Mouse (Mus musculus): ENCODE data around the gene Gm3045. TPM values are rescaled to one million over a fixed set of nuclear protein-coding genes. Genes with fewer than 3 reads are reported as not detected.

The Gm3045 gene
- total and polyA plus RNA-seq, 3 experiments, result 0.05 TPM; not detected in 2

- ATAC-seq (ENCODE audit: extremely low read depth, insufficient number of reproducible peaks, low FRiP score, poor library complexity, severe bottlenecking), result no peak
- H3K9me3 ChIP-seq (replicated peaks), result peaks cover 93% of the 10 kb centered on the region
Measured at GRCm38 (mm10) chr13:56434311-56434751, 7.9 kb downstream of the Gm3045 start.

GRCm38 (mm10) chr13:56435615-56436287, 9.4 kb downstream of the Gm3045 start:
- TF ChIP-seq TAL1 (conservative IDR thresholded peaks at IDR 0.05; ENCODE audit: low read depth, low read length), result no peak
- TF ChIP-seq GATA1 (IDR thresholded peaks at IDR 0.05; ENCODE audit: borderline replicate concordance, low read length), result no peak
- no peak for TF ChIP-seq GATA2 (IDR thresholded peaks at IDR 0.05; ENCODE audit: borderline replicate concordance, low read depth, low read length)
- TF ChIP-seq POLR2AphosphoS5 (IDR thresholded peaks at IDR 0.05; ENCODE audit: insufficient replicate concordance, low read depth, low read length), result no peak
- TF ChIP-seq CTCF (IDR thresholded peaks at IDR 0.05; ENCODE audit: low read depth, low read length), result no peak
- H3K36me3 ChIP-seq (replicated peaks), result no peaks in the 10 kb centered on the region
- no peak for DNase-seq (ENCODE audit: low spot score)
- no peak for ATAC-seq (ENCODE audit: extremely low read depth, insufficient number of reproducible peaks, low FRiP score, poor library complexity, severe bottlenecking)
- no peaks in the 10 kb centered on the region for H3K27me3 ChIP-seq (ENCODE audit: insufficient read depth, low read length)
- H3K9me3 ChIP-seq (replicated peaks), result peaks cover 88% of the 10 kb centered on the region
- H3K4me1 ChIP-seq (ENCODE audit: insufficient read depth, low read depth, low read length), result no peaks in the 10 kb centered on the region
- no peak overlapping the region for H3K4me3 ChIP-seq (ENCODE audit: low read depth, low read length)

More at GRCm38 (mm10) chr13:56434311-56434751, 7.9 kb downstream of the Gm3045 start:
- no peaks in the 10 kb centered on the region for H3K27me3 ChIP-seq (ENCODE audit: insufficient read depth, low read length)
- no peaks in the 10 kb centered on the region for H3K36me3 ChIP-seq (replicated peaks)
- no peak for DNase-seq (ENCODE audit: low spot score)
- no peak overlapping the region for H3K4me3 ChIP-seq (ENCODE audit: low read depth, low read length)
- TF ChIP-seq TAL1 (conservative IDR thresholded peaks at IDR 0.05; ENCODE audit: low read depth, low read length) (no peak), GATA1 (IDR thresholded peaks at IDR 0.05; ENCODE audit: borderline replicate concordance, low read length) (no peak), CTCF (IDR thresholded peaks at IDR 0.05; ENCODE audit: low read depth, low read length) (no peak), GATA2 (IDR thresholded peaks at IDR 0.05; ENCODE audit: borderline replicate concordance, low read depth, low read length) (no peak), POLR2AphosphoS5 (IDR thresholded peaks at IDR 0.05; ENCODE audit: insufficient replicate concordance, low read depth, low read length) (no peak)
- no peaks in the 10 kb centered on the region for H3K4me1 ChIP-seq (ENCODE audit: insufficient read depth, low read depth, low read length)

GRCm38 (mm10) chr13:56438211-56439075, 12.0 kb downstream of the Gm3045 start, which contains the start of gene Slc25a48:
Slc25a48 (plus strand) TSS chr13:56438355.
- TF ChIP-seq TAL1 (conservative IDR thresholded peaks at IDR 0.05; ENCODE audit: low read depth, low read length) (no peak), GATA1 (IDR thresholded peaks at IDR 0.05; ENCODE audit: borderline replicate concordance, low read length) (no peak), CTCF (IDR thresholded peaks at IDR 0.05; ENCODE audit: low read depth, low read length) (no peak), GATA2 (IDR thresholded peaks at IDR 0.05; ENCODE audit: borderline replicate concordance, low read depth, low read length) (no peak), POLR2AphosphoS5 (IDR thresholded peaks at IDR 0.05; ENCODE audit: insufficient replicate concordance, low read depth, low read length) (no peak)
- DNase-seq (ENCODE audit: low spot score), result no peak
- H3K9me3 ChIP-seq (replicated peaks), result peaks cover 77% of the 10 kb centered on the region
- H3K27me3 ChIP-seq (ENCODE audit: insufficient read depth, low read length), result no peaks in the 10 kb centered on the region
- H3K4me1 ChIP-seq (ENCODE audit: insufficient read depth, low read depth, low read length), result no peaks in the 10 kb centered on the region
- no peak within 1 kb of the TSS; the same call in 1 of the 2 replicates for H3K4me3 ChIP-seq (ENCODE audit: low read depth, low read length)
- H3K36me3 ChIP-seq (replicated peaks), result no peaks in the 10 kb centered on the region
- ATAC-seq (ENCODE audit: extremely low read depth, insufficient number of reproducible peaks, low FRiP score, poor library complexity, severe bottlenecking), result no peak

- Histone ChIP-seq H3K9me3 (replicated peaks) (peaks cover 73% of the 10 kb centered on the region), H3K27me3 (ENCODE audit: insufficient read depth, low read length) (no peaks in the 10 kb centered on the region), H3K36me3 (replicated peaks) (no peaks in the 10 kb centered on the region), H3K4me3 (ENCODE audit: low read depth, low read length) (no peak overlapping the region), H3K4me1 (ENCODE audit: insufficient read depth, low read depth, low read length) (no peaks in the 10 kb centered on the region)
- TF ChIP-seq TAL1 (conservative IDR thresholded peaks at IDR 0.05; ENCODE audit: low read depth, low read length) (no peak), CTCF (IDR thresholded peaks at IDR 0.05; ENCODE audit: low read depth, low read length) (no peak), GATA1 (IDR thresholded peaks at IDR 0.05; ENCODE audit: borderline replicate concordance, low read length) (no peak), GATA2 (IDR thresholded peaks at IDR 0.05; ENCODE audit: borderline replicate concordance, low read depth, low read length) (no peak), POLR2AphosphoS5 (IDR thresholded peaks at IDR 0.05; ENCODE audit: insufficient replicate concordance, low read depth, low read length) (no peak)
- no peak for DNase-seq (ENCODE audit: low spot score)
- no peak for ATAC-seq (ENCODE audit: extremely low read depth, insufficient number of reproducible peaks, low FRiP score, poor library complexity, severe bottlenecking)
Measured at GRCm38 (mm10) chr13:56443411-56443810, 17.0 kb downstream of the Gm3045 start.

- no peaks in the 10 kb centered on the region for H3K36me3 ChIP-seq (replicated peaks)
- DNase-seq (ENCODE audit: low spot score) (no peak), ATAC-seq (ENCODE audit: extremely low read depth, insufficient number of reproducible peaks, low FRiP score, poor library complexity, severe bottlenecking) (no peak)
- TF ChIP-seq CTCF (IDR thresholded peaks at IDR 0.05; ENCODE audit: low read depth, low read length) (no peak), GATA1 (IDR thresholded peaks at IDR 0.05; ENCODE audit: borderline replicate concordance, low read length) (no peak), POLR2AphosphoS5 (IDR thresholded peaks at IDR 0.05; ENCODE audit: insufficient replicate concordance, low read depth, low read length) (no peak), GATA2 (IDR thresholded peaks at IDR 0.05; ENCODE audit: borderline replicate concordance, low read depth, low read length) (no peak), TAL1 (conservative IDR thresholded peaks at IDR 0.05; ENCODE audit: low read depth, low read length) (no peak)
- H3K9me3 ChIP-seq (replicated peaks), result peaks cover 73% of the 10 kb centered on the region
- no peak overlapping the region for H3K4me3 ChIP-seq (ENCODE audit: low read depth, low read length)
- H3K4me1 ChIP-seq (ENCODE audit: insufficient read depth, low read depth, low read length), result no peaks in the 10 kb centered on the region
- no peaks in the 10 kb centered on the region for H3K27me3 ChIP-seq (ENCODE audit: insufficient read depth, low read length)
Measured at GRCm38 (mm10) chr13:56444112-56444511, 17.7 kb downstream of the Gm3045 start.

- DNase-seq (ENCODE audit: low spot score), result no peak
- Histone ChIP-seq H3K27me3 (ENCODE audit: insufficient read depth, low read length) (no peaks in the 10 kb centered on the region), H3K9me3 (replicated peaks) (peaks cover 70% of the 10 kb centered on the region), H3K4me1 (ENCODE audit: insufficient read depth, low read depth, low read length) (no peaks in the 10 kb centered on the region), H3K4me3 (ENCODE audit: low read depth, low read length) (no peak overlapping the region), H3K36me3 (replicated peaks) (no peaks in the 10 kb centered on the region)
- TF ChIP-seq POLR2AphosphoS5 (IDR thresholded peaks at IDR 0.05; ENCODE audit: insufficient replicate concordance, low read depth, low read length) (no peak), CTCF (IDR thresholded peaks at IDR 0.05; ENCODE audit: low read depth, low read length) (no peak), TAL1 (conservative IDR thresholded peaks at IDR 0.05; ENCODE audit: low read depth, low read length) (no peak), GATA2 (IDR thresholded peaks at IDR 0.05; ENCODE audit: borderline replicate concordance, low read depth, low read length) (no peak), GATA1 (IDR thresholded peaks at IDR 0.05; ENCODE audit: borderline replicate concordance, low read length) (no peak)
- no peak for ATAC-seq (ENCODE audit: extremely low read depth, insufficient number of reproducible peaks, low FRiP score, poor library complexity, severe bottlenecking)
Measured at GRCm38 (mm10) chr13:56444996-56445395, 18.6 kb downstream of the Gm3045 start.
